Mouse (Mus musculus): Measurements from ENCODE around the gene Cst9. TPM values are rescaled to one million over a fixed set of nuclear protein-coding genes. Genes with fewer than 3 reads are reported as not detected.

The Cst9 gene
- polyA plus RNA-seq, 1 experiment from 2014 or later: not detected

Other genes starting within 250 kb of the Cst9 start
- 41.4 and 45.1 TPM in 2 replicates for gene Nxt1, start 162.5 kb upstream of the Cst9 start, polyA plus RNA-seq (2015; fragmentation: Nextera tagmentation; extraction: Ambion mirVana)
- 11.7 and 13.9 TPM in 2 replicates for gene Gzf1, start 154.1 kb upstream of the Cst9 start, polyA plus RNA-seq (2015; fragmentation: Nextera tagmentation; extraction: Ambion mirVana)
- gene Napb, start 102.7 kb upstream of the Cst9 start, polyA plus RNA-seq (2015; fragmentation: Nextera tagmentation; extraction: Ambion mirVana): 0.27 and 0.34 TPM in 2 replicates
- not detected in 2 replicates for gene Cstl1, start 84.8 kb upstream of the Cst9 start, polyA plus RNA-seq (2015; fragmentation: Nextera tagmentation; extraction: Ambion mirVana)
- gene Cst11, start 63.6 kb upstream of the Cst9 start, polyA plus RNA-seq (2015; fragmentation: Nextera tagmentation; extraction: Ambion mirVana): not detected in 2 replicates
- gene 8030411F24Rik, start 53.1 kb upstream of the Cst9 start, polyA plus RNA-seq (2015; fragmentation: Nextera tagmentation; extraction: Ambion mirVana): not detected in 2 replicates
- not detected in 2 replicates for gene Cst12, start 45.8 kb upstream of the Cst9 start, polyA plus RNA-seq (2015; fragmentation: Nextera tagmentation; extraction: Ambion mirVana)
- gene Cst8, start 36.4 kb upstream of the Cst9 start, polyA plus RNA-seq (2015; fragmentation: Nextera tagmentation; extraction: Ambion mirVana): 0.43 and 0.79 TPM in 2 replicates
- not detected in 2 replicates for gene Cst13, start 15.1 kb upstream of the Cst9 start, polyA plus RNA-seq (2015; fragmentation: Nextera tagmentation; extraction: Ambion mirVana)
- not detected in 2 replicates for gene 9230104L09Rik, start 29.9 kb downstream of the Cst9 start, polyA plus RNA-seq (2015; fragmentation: Nextera tagmentation; extraction: Ambion mirVana)
- 179 and 183 TPM in 2 replicates for gene Cst3, start 40.5 kb downstream of the Cst9 start, polyA plus RNA-seq (2015; fragmentation: Nextera tagmentation; extraction: Ambion mirVana)
- gene Gm1330, start 168.1 kb downstream of the Cst9 start, polyA plus RNA-seq (2015; fragmentation: Nextera tagmentation; extraction: Ambion mirVana): not detected in 2 replicates
- gene Gm10750, start 182.1 kb downstream of the Cst9 start, polyA plus RNA-seq (2015; fragmentation: Nextera tagmentation; extraction: Ambion mirVana): not detected in 2 replicates